Mouse (Mus musculus): ENCODE results near the gene Retreg1.

DNA sequence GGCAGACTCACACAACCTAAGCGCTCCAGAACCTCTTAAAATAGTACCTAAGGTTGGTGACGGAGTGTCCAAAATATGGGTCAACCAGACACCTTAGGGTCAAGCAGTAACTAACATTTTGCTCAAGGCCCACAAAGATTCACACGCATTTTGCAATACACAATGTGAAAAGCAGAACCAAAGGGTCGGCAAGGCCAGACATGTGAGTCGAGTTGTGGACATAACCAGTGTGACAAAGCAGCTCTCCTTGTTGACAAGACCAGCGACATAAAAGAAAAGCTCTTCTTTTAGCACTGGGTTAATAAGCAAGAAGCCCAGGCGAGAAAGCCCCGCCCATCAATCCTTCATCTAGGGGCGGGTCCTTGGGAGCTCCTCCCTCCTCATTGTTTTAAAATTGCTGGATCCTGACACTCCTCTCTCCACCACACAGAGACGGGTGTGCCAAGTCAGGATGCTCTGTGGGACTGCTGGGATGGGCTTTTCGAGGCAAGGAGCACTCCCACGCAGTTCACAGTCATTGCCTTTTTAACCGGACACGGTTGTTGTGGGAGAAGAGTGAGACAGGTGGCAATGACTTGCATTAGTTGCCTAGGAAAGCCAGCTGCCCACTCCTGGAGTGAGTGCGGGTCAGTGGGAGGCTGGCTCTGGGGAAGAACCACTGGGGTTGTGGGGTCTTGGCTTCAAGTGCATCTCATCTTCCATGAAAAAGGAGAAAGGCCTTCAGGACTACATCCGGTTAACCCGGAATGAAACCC is 7.9 kb upstream of the Retreg1 start:
- TF ChIP-seq MAX (IDR thresholded peaks at IDR 0.05; ENCODE audit: low read depth) (no peak), USF1 (IDR thresholded peaks at IDR 0.05; ENCODE audit: low read depth) (no peak), POLR2A (IDR thresholded peaks at IDR 0.05; ENCODE audit: insufficient read length, low read depth) (no peak), TCF12 (IDR thresholded peaks at IDR 0.05; ENCODE audit: insufficient read depth, poor library complexity, severe bottlenecking) (no peak), E2F4 (IDR thresholded peaks at IDR 0.05; ENCODE audit: insufficient read depth) (no peak), POLR2AphosphoS2 (IDR thresholded peaks at IDR 0.05; ENCODE audit: insufficient read length, low read depth) (no peak), MYOG (IDR thresholded peaks at IDR 0.05; ENCODE audit: control insufficient read depth in 1 of 3, insufficient read depth in 1 of 3, insufficient read length in 2 of 3, low read depth in 2 of 3) (peak in 1 of 3 experiments; percentile 80), CEBPB (IDR thresholded peaks at IDR 0.05; ENCODE audit: insufficient read depth, poor library complexity, severe bottlenecking) (no peak)

Data from myocyte (in vitro differentiated cells).